Mouse (Mus musculus): ENCODE data around the gene Vmn1r39. TPM values are rescaled to one million over a fixed set of nuclear protein-coding genes. Genes with fewer than 3 reads are reported as not detected.
A peak's percentile ranks its signal among the peaks of the same experiment; 100 is the strongest.
"Not testable (repeated sequence)": the region's sequence is repeated elsewhere in the genome, so short reads cannot be mapped to it uniquely, and the experiment has no call there.

Vmn1r39 gene
- polyA plus RNA-seq (2015; fragmentation: Nextera tagmentation; extraction: Ambion mirVana), result not detected in 2 replicates

DNA sequence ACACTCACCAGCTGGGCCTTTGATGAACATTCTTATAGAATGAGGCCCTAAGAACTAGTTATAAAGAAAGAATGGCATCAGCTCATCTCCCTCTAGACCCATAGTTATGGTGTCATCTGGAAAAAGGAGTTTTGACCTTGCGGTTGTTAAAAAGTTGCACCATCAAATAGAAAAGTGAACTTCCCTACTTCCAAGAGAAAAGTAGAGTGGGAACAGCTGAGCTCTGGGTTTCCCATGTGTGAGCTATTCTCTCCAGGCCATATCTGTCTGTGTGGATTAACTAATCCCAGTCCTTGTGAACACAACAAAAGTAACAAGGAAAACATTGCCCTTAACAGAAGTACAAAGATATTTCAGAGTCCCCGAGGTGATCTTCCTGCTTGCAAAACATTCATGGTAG is at the start of gene Vmn1r39:
Vmn1r39 (minus strand) TSS at position 101 of the 400 bp plus-strand sequence.
- DNase-seq (ENCODE audit: low spot score), result no peak

DNA sequence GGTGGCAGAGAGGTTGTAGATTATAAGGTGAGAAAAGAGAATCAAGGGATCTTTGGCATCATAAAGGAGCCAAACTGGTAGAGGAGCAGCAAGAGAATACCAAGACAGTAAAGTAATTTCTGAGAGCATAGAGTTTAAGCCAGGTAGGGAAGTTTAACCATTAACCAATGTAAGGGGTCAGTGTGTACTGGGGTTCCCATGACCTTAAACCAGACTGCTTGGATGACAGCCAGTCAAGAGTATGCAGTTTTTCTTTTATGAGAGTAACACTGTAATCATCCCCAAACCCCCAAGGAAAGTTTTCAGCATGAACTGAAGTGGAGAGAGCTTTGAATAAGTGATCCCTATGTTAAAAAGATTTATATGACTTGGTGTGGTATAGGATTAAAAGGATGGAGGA is 49.0 kb upstream of the Vmn1r39 start:
- no peak for DNase-seq (ENCODE audit: low spot score)

DNA sequence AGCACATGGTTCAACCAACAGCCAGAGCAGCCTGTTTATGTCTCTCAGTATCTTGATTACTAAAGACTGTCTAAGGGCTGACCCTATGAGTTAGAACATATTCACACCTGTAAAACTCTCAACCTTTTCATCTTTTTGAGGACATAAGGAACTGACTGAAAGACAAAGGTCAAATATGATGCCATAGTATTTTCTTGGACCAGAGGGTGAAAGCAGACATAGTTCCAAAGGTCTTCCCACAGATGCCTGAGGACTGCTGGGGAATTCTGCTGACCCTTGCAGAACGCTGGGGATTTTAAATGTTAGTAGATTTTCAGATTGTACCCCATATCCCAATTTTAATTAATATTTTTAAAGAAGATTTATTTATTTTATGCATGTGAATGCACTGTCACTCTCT is 47.9 kb upstream of the Vmn1r39 start:
- no peak for DNase-seq (ENCODE audit: low spot score)

- no peak for DNase-seq (ENCODE audit: low spot score)
Measured at GRCm38 (mm10) chr6:66856236-66856635, 45.8 kb upstream of the Vmn1r39 start.

DNA sequence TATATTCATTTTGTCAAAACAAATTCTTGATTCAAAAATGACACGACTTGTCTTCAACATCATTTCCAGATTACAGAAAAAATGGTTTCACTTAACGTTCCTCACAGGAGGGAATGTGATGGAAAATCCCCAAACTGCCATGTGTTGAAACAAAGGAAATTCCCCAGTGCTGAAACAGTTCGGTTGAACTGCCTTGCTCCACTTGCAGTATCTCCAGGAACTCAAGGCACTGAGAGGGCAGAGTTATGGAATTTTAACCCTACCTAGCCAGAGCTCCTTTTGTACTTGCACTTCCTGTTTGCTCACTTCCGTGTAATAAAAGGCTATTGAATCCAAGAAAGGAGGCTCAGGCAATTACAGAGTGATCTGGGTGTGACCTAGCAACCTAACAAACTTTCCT is 38.5 kb upstream of the Vmn1r39 start:
- no peak for DNase-seq (ENCODE audit: low spot score)

DNA sequence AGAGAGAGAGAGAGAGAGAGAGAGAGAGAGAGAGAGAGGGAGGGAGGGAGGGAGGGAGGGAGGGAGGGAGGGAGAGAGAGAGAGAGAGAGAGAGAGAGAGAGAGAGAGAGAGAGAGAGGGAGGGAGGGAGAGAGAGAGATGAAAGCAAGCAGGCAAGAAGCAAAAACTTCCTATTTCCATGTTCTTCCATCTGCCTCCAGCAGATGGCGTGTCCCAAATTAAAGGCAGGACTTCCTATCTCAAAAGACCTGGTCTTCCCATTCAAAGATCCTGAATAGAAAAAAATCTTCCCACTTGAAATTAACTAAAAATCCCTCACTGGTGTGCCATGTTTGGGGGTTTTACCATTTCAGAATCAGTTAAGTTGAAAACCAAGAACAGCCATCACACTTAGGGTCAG is 30.2 kb upstream of the Vmn1r39 start:
- not testable (repeated sequence) for DNase-seq (ENCODE audit: low spot score)

DNA sequence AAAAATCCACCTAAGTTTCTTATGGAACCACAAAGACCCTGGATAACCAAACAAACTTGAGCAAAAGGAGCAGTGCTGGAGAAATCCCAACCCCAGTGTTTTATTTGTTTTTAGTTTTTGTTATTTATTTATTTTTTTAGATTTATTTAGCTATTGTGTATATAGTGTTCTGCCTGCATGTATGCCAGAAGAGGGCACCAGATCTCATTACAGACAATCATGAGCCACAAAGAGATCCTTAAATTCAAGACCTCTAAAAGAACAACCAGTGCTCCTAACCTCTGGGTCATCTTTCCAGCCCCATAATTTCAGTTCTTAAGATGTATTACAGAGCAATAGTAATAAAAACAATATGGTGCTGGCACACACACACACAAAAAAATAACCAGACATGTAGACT is 26.5 kb upstream of the Vmn1r39 start:
- DNase-seq (ENCODE audit: low spot score), result peak; percentile 15

GRCm38 (mm10) chr6:66806311-66806710 is 4.1 kb downstream of the Vmn1r39 start:
- DNase-seq (ENCODE audit: low spot score), result no peak

DNA sequence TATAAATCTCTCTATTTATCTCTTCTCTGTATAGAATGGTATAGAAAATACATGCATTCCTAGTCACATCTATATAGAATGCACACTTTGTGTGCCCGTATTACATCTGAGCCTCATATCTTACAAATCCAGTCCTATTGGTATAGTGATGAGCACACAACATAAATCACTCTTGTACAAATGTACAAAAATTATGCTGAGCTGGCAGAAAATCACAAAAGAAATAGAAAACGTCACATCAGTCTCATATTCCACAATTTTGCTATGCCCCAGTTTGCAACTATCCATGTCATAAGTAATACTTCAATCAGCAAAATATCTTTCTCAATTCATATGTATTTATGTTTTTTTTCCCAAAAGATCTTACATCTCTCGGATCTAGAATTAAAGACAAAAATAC is 4.7 kb downstream of the Vmn1r39 start:
- no peak for DNase-seq (ENCODE audit: low spot score)

- DNase-seq (ENCODE audit: low spot score), result not testable (repeated sequence)
Measured at GRCm38 (mm10) chr6:66782527-66782926, 27.9 kb downstream of the Vmn1r39 start, which contains the start of gene Vmn1r38. Vmn1r38 (minus strand) TSS chr6:66782627.

Other genes with a start within 250 kb of the Vmn1r39 start
- not detected in 2 replicates for gene Vmn1r33, start 192.3 kb downstream of the Vmn1r39 start, polyA plus RNA-seq (2015; fragmentation: Nextera tagmentation; extraction: Ambion mirVana)
- not detected in 2 replicates for gene Vmn1r34, start 166.7 kb downstream of the Vmn1r39 start, polyA plus RNA-seq (2015; fragmentation: Nextera tagmentation; extraction: Ambion mirVana)
- gene Vmn1r35, start 124.7 kb downstream of the Vmn1r39 start, polyA plus RNA-seq (2015; fragmentation: Nextera tagmentation; extraction: Ambion mirVana), result not detected in 2 replicates
- gene Vmn1r36, start 91.4 kb downstream of the Vmn1r39 start, polyA plus RNA-seq (2015; fragmentation: Nextera tagmentation; extraction: Ambion mirVana), result not detected in 2 replicates
- gene Vmn1r37, start 81.2 kb downstream of the Vmn1r39 start, polyA plus RNA-seq (2015; fragmentation: Nextera tagmentation; extraction: Ambion mirVana), result not detected in 2 replicates
- not detected in 2 replicates for gene Vmn1r38, start 28.0 kb downstream of the Vmn1r39 start, polyA plus RNA-seq (2015; fragmentation: Nextera tagmentation; extraction: Ambion mirVana)
- 34.5 and 39.6 TPM in 2 replicates for gene Gng12, start 85.8 kb upstream of the Vmn1r39 start, polyA plus RNA-seq (2015; fragmentation: Nextera tagmentation; extraction: Ambion mirVana)
- gene Gadd45a, start 226.8 kb upstream of the Vmn1r39 start, polyA plus RNA-seq (2015; fragmentation: Nextera tagmentation; extraction: Ambion mirVana), result 32.5 and 35.3 TPM in 2 replicates